Mouse (Mus musculus) limb, embryonic 11.5 days (tissue): ENCODE results near the gene Josd2. TPM values are rescaled to one million over a fixed set of nuclear protein-coding genes. Genes with fewer than 3 reads are reported as not detected.

Experiments used
- ATAC-seq: fragments of 200-750 bp; cut with Nextera tagmentation; 2 replicates; pipeline ENCODE4 v1.8.0; 2017; ENCODE audit warnings: low read depth; ENCODE audit not compliant: insufficient number of reproducible peaks, low FRiP score, low TSS enrichment
- DNase-seq: peaks from one replicate; pipeline ENCODE4 v3.0.0-alpha.2; 2015; ENCODE audit warnings: low spot score
- H3K27ac ChIP-seq: fragments of 300-500 bp; sonication (generic); replicated peaks from 2 replicates; pipeline ENCODE4 v1.5.1; 2014; ENCODE audit warnings: low read depth, mild to moderate bottlenecking, low read length
- H3K27me3 ChIP-seq: fragments of 300-500 bp; sonication (generic); 2 replicates; pipeline ENCODE4 v1.6.1; 2014; ENCODE audit warnings: mild to moderate bottlenecking, low read length, mixed read lengths; ENCODE audit not compliant: control insufficient read depth, insufficient read depth
- H3K36me3 ChIP-seq: fragments of 300-500 bp; sonication (generic); 2 replicates; pipeline ENCODE4 v1.6.1; 2014; ENCODE audit warnings: mild to moderate bottlenecking, low read length, moderate library complexity, mixed read lengths; ENCODE audit not compliant: control insufficient read depth, insufficient read depth
- H3K4me1 ChIP-seq: fragments of 300-500 bp; sonication (generic); 2 replicates; pipeline ENCODE4 v1.6.1; 2014; ENCODE audit warnings: low read length, mixed read lengths; ENCODE audit not compliant: control insufficient read depth, insufficient read depth
- H3K4me2 ChIP-seq: fragments of 300-500 bp; sonication (generic); 2 replicates; pipeline ENCODE4 v1.6.1; 2014; ENCODE audit warnings: low read depth, mild to moderate bottlenecking, moderate library complexity; ENCODE audit not compliant: severe bottlenecking
- H3K4me3 ChIP-seq: fragments of 300-500 bp; sonication (generic); 2 replicates; pipeline ENCODE4 v1.5.1; 2014; ENCODE audit warnings: low read depth, low read length
- H3K9ac ChIP-seq: fragments of 300-500 bp; sonication (generic); 2 replicates; pipeline ENCODE4 v1.6.1; 2014; ENCODE audit warnings: mild to moderate bottlenecking, low read length
- H3K9me3 ChIP-seq: fragments of 300-500 bp; sonication (generic); 2 replicates; pipeline ENCODE4 v1.6.1; 2016; ENCODE audit warnings: low read length; ENCODE audit not compliant: control insufficient read depth
- WGBS: fragments of 180-500 bp; shearing (Covaris S2); extraction: QIAGEN DNeasy Blood & Tissue Kit; methylation state at CpG from one replicate; pipeline ENCODE4 v1.1.7; 2014; 5-methylcytosine and 5-hydroxymethylcytosine counted together
- polyA plus RNA-seq: library from polyadenylated mRNA; unstranded; fragments of >200 nt; fragmentation: Nextera tagmentation; extraction: Ambion mirVana; gene quantifications from 2 replicates; pipeline ENCODE4 v1.2.1, GENCODE M21; 2014

Josd2 gene
- polyA plus RNA-seq, 1 experiment from 2014 or later = 65.4 TPM

- H3K4me2 ChIP-seq = no peak overlapping the region
- no peak for DNase-seq
- H3K4me1 ChIP-seq = no peaks in the 10 kb centered on the region
- H3K9me3 ChIP-seq = no peaks in the 10 kb centered on the region; the same call in 1 of the 2 replicates
- H3K9ac ChIP-seq = no peak overlapping the region
- no peak for ATAC-seq
- peaks cover 58% of the 10 kb centered on the region for H3K27me3 ChIP-seq
- no peaks in the 10 kb centered on the region for H3K36me3 ChIP-seq
- no peak overlapping the region for H3K27ac ChIP-seq
- no peak overlapping the region for H3K4me3 ChIP-seq
- WGBS = 65% methylated on average over 31 of the region's 31 CpGs
Measured at GRCm38 (mm10) chr7:44460767-44461502, 6.8 kb upstream of the Josd2 start.

GRCm38 (mm10) chr7:44461503-44462217, 6.1 kb upstream of the Josd2 start:
- Histone ChIP-seq H3K4me1 (no peaks in the 10 kb centered on the region), H3K4me3 (peak overlapping the region; percentile 24), H3K9me3 (no peaks in the 10 kb centered on the region; the same call in 1 of the 2 replicates), H3K4me2 (peak overlapping the region; percentile 50; the same call in 1 of the 2 replicates), H3K27ac (no peak overlapping the region), H3K27me3 (peaks cover 58% of the 10 kb centered on the region), H3K9ac (no peak overlapping the region; the same call in 1 of the 2 replicates), H3K36me3 (no peaks in the 10 kb centered on the region)
- 48% methylated on average over 57 of the region's 57 CpGs for WGBS
- ATAC-seq (no peak), DNase-seq (no peak)

- DNase-seq = peak; percentile 86
- 8% methylated on average over 77 of the region's 77 CpGs for WGBS
- no peak for ATAC-seq
- no peak overlapping the region for H3K27ac ChIP-seq
- peak overlapping the region; percentile 24 for H3K4me3 ChIP-seq
- peak overlapping the region; percentile 50 for H3K4me2 ChIP-seq
- H3K4me1 ChIP-seq = peaks cover 4% of the 10 kb centered on the region; the same call in 1 of the 2 replicates
- H3K36me3 ChIP-seq = no peaks in the 10 kb centered on the region
- H3K27me3 ChIP-seq = peaks cover 57% of the 10 kb centered on the region
- H3K9ac ChIP-seq = no peak overlapping the region; the same call in 1 of the 2 replicates
- H3K9me3 ChIP-seq = no peaks in the 10 kb centered on the region; the same call in 1 of the 2 replicates
Measured at GRCm38 (mm10) chr7:44462218-44463055, 5.3 kb upstream of the Josd2 start.

GRCm38 (mm10) chr7:44463056-44463425, 4.7 kb upstream of the Josd2 start:
- no peaks in the 10 kb centered on the region for H3K36me3 ChIP-seq
- H3K4me1 ChIP-seq = peaks cover 4% of the 10 kb centered on the region; the same call in 1 of the 2 replicates
- ATAC-seq (no peak), DNase-seq (no peak)
- H3K9ac ChIP-seq = no peak overlapping the region
- peak overlapping the region; percentile 50; the same call in 1 of the 2 replicates for H3K4me2 ChIP-seq
- peaks cover 56% of the 10 kb centered on the region for H3K27me3 ChIP-seq
- 20% methylated on average over 8 of the region's 8 CpGs for WGBS
- no peak overlapping the region for H3K27ac ChIP-seq
- no peaks in the 10 kb centered on the region; the same call in 1 of the 2 replicates for H3K9me3 ChIP-seq
- H3K4me3 ChIP-seq = no peak overlapping the region

- no peak for DNase-seq
- WGBS = 80% methylated on average over 10 of the region's 10 CpGs
- no peaks in the 10 kb centered on the region for H3K36me3 ChIP-seq
Measured at GRCm38 (mm10) chr7:44463556-44464225, 4.1 kb upstream of the Josd2 start.

GRCm38 (mm10) chr7:44464511-44464910, 3.3 kb upstream of the Josd2 start:
- H3K36me3 ChIP-seq = no peaks in the 10 kb centered on the region
- DNase-seq (no peak), ATAC-seq (no peak)
- peaks cover 48% of the 10 kb centered on the region for H3K27me3 ChIP-seq
- H3K4me1 ChIP-seq = peaks cover 7% of the 10 kb centered on the region; the same call in 1 of the 2 replicates
- 35% methylated on average over 4 of the region's 4 CpGs for WGBS
- no peak overlapping the region for H3K4me3 ChIP-seq
- no peak overlapping the region for H3K4me2 ChIP-seq
- no peak overlapping the region for H3K27ac ChIP-seq
- no peak overlapping the region for H3K9ac ChIP-seq
- no peaks in the 10 kb centered on the region for H3K9me3 ChIP-seq

More at GRCm38 (mm10) chr7:44463556-44464225, 4.1 kb upstream of the Josd2 start:
- H3K4me1 ChIP-seq = peaks cover 7% of the 10 kb centered on the region; the same call in 1 of the 2 replicates
- no peak overlapping the region for H3K9ac ChIP-seq
- H3K9me3 ChIP-seq = no peaks in the 10 kb centered on the region
- no peak overlapping the region for H3K4me2 ChIP-seq
- no peak overlapping the region for H3K4me3 ChIP-seq
- H3K27ac ChIP-seq = no peak overlapping the region
- H3K27me3 ChIP-seq = peaks cover 56% of the 10 kb centered on the region
- ATAC-seq = no peak

- DNase-seq (no peak), ATAC-seq (no peak)
- no peak within 1 kb of the TSS for H3K4me3 ChIP-seq
- WGBS = 51% methylated on average over 2 of the region's 2 CpGs
- H3K9ac ChIP-seq = no peak within 1 kb of the TSS
- peaks cover 7% of the 10 kb centered on the region; the same call in 1 of the 2 replicates for H3K4me1 ChIP-seq
- peaks cover 42% of the 10 kb centered on the region for H3K27me3 ChIP-seq
- no peaks in the 10 kb centered on the region for H3K36me3 ChIP-seq
- H3K27ac ChIP-seq = no peak within 1 kb of the TSS
- no peaks in the 10 kb centered on the region for H3K9me3 ChIP-seq
- no peak within 1 kb of the TSS for H3K4me2 ChIP-seq
Measured at GRCm38 (mm10) chr7:44465111-44465510, 2.7 kb upstream of the Josd2 start, which contains the start of gene Aspdh. TSS of gene Aspdh (plus strand) at chr7:44465391.
